Mouse (Mus musculus) heart, postnatal 14 days (tissue): Measurements from ENCODE around the gene Hpn. TPM values are rescaled to one million over a fixed set of nuclear protein-coding genes. Genes with fewer than 3 reads are reported as not detected.

ENCODE experiments used
- DNase-seq, 2 experiments: peaks; one replicate each; pipeline ENCODE4 v3.0.0; 2021 to 2022
- intact Hi-C: fragments of 180-260 bp; cut with DNase I; formaldehyde crosslinking; loops from one replicate; pipeline ENCODE4 v1.15.1; 2025
- total RNA-seq, 2 experiments: library from RNA; stranded (reverse); gene quantifications; 2 replicates each; pipeline ENCODE4 v1.2.3; 2021

Hpn gene
- total RNA-seq, 2 experiments from 2014 or later = 2.1 to 2.3 TPM

DNA sequence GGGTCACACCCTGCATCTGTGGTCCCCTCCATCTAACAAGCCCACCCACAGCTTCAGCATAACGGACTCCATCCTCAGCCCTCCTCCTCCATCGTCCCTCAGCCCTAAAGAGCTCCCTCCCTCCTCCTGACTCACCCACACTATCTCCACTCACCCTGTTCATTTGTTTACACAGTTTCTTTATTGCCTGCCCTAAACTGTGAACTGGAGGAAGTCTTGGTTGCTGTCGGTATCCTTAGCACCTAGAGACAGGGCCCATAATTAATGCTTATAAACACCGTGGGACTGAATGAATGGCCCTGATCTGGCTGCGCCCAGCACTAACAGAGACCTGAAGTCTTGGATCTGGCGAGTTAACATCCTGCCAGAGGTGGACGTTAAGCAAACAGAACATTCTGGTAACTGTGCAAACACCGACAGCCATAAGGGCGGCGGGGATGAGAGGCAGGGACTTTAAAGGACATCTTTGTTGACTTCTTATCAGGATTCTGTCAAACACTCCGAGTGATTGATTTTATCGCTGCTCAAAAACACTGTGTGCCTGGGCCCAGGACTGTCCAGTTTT, 30.6 kb upstream of the Hpn start:
- intact Hi-C loops = no loop called here
- no peak for DNase-seq

DNA sequence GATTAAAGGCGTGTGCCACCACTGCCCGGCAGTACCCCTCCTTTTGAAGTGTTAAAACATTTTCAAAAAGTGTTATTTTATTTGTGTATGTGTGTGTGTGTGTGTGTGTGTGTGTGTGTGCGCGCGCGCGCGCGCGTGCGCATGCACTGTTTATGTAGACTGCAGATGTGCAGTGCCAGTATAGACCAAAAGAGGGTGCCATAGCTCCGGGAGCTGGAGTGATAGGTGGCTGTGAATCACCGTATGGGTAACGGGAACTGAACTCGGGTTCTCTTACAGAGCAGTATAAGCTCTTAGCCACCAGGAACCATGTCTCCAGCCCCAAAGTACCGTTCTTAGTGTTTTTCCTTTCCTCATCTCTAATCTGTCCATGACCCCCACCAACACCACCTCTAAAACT, 29.8 kb upstream of the Hpn start:
- intact Hi-C loops = no loop called here
- DNase-seq = no peak

DNA sequence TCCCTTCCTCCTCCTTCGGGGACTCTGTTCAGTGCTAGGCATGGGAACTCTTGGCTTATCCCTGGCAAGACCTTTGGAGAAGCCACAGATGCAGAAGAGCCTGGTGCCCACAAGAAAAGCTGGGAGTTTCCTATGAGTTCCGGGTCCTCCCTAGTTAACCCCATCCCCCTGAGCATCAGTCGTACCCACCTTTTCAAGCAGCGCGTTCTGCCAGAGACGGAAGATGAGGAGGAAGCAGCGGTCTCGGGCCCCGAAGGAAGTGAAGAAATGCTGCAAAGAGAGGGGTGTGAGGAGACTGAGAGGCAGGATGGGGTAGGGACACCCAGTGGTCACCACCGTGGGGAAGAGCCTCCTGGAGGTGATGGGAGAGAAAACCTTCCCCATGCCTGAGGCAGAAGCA, 25.9 kb upstream of the Hpn start:
- DNase-seq = no peak
- intact Hi-C loops = loop anchor here (1.0 kb wide), 1 partner anchor 31 kb away; no protein-coding TSS in a partner anchor

DNA sequence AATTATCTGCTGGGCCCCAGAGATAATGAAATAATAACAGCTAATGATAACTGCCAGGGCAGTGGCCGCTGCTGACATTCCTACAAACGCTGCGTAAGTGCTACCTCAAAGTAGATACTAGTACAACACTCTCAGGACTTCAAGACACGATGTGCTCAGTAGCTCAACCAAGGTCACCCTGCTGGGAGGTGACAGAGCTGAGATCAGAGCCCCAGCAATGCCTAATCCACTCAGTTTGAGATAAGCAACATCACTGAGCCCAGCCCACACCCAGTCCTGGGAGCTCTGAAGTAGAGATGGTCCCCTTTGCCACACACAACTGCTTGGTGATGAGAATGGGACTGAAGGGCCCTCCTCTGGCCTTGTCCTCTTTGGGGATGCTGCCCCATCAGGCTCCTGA, 25.2 kb upstream of the Hpn start:
- DNase-seq = no peak
- intact Hi-C loops = loop anchor here (1.0 kb wide), 1 partner anchor 32 kb away; no protein-coding TSS in a partner anchor

DNA sequence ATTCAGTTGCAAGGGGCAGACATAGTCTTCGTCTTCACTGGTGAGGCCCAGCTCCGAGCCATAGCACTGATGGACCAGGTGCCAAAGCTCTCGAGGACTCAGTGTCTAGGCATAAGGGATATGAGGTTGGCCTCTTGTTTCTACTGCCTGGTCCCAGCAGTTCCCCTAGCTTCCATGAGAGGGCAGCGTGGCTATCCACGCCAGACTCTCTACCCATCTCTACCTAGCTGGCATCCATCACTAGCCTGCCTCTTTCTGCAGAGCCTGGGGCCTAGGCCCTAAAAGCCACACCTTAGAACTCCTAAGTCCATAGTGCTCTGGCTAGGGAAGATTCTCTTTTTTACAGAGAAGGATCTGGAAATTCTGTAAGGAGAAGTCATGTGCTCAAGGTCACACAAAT, 24.7 kb upstream of the Hpn start:
- intact Hi-C loops = loop anchor here (1.0 kb wide), 1 partner anchor 33 kb away; no protein-coding TSS in a partner anchor
- DNase-seq = peak; percentile 70 to 76

DNA sequence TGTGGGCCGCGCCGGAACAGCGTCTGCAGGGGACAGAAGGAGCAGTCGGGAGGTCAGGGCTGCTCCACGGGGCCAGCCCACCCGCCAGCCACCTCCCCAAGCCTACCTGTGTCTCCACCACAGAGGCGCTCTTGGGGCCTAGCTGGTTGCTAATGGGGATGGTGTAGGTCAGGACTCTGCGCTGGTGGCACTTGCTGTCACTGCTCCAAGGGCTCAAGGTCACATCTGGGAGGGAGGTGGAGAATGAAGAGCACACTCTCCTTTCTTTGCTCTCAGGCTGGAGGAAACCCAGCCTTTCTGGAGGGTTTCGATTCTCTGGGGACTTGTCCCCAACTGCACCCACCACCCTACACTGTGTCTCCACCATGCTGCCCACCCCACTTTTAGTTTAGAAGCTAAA, 20.6 kb upstream of the Hpn start:
- DNase-seq = no peak
- intact Hi-C loops = no loop called here

DNA sequence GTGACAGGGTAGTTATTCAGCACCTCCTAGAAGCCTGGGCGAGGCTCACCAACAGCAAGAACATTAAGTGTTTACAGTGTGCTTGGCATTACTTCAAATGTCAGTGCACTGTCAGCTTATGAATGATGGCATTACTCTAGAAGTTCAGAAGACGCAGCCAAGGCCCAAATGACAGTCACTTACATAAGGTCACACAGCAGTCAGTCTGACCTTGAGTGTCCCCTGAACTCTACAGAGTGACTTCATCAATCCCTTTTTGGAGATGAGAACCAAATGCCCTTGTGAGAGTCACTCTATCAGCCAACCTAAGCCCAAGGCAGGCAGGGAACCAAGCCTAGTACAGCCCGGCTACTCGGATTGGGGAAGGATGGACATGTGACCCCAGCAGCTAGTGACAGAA, 16.8 kb upstream of the Hpn start:
- DNase-seq = no peak

DNA sequence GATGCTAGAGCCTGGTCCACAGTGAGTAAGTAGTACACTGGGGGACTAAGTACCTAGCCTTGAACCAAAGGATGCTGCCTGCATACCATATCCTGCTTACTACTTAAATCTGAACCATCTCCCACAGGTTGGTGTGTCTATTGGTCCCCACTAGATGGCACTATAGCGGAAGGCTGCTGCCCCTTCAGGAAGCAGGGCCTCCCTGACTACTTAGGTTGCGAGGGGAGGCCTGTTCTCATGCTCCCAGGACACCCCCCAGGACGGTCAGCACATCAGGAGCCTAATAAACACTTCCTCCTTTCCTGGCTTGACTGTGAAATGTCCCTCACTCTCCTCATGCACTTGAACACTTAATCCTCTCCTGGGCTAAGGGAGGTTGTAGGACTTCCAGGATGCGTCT, 15.8 kb upstream of the Hpn start:
- intact Hi-C loops = no loop called here

More for the DNA sequence above, 16.8 kb upstream of the Hpn start:
- intact Hi-C loops = no loop called here

DNA sequence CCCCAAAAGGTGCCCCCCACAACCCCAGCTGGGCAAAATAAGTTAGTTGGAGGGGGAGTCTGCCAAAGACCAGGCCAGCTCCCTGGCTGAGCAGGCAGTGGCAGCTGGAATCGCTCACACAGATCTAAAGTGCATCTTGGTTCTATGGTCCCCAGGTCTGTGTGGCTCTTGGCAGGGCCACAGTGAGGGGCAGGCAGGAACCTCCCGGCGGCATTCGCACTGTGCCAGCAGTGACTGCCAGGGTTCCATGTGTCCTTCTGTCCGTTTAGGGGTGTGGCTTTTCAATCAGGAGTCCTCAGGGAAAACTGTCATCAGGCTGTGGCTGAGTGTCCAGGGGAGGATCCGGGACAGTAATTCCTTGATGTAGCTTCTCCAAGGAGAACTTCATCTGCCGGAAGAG, 15.1 kb upstream of the Hpn start:
- no peak for DNase-seq
- intact Hi-C loops = no loop called here

More for the DNA sequence above, 15.8 kb upstream of the Hpn start:
- peak; percentile 44 to 68 for DNase-seq

DNA sequence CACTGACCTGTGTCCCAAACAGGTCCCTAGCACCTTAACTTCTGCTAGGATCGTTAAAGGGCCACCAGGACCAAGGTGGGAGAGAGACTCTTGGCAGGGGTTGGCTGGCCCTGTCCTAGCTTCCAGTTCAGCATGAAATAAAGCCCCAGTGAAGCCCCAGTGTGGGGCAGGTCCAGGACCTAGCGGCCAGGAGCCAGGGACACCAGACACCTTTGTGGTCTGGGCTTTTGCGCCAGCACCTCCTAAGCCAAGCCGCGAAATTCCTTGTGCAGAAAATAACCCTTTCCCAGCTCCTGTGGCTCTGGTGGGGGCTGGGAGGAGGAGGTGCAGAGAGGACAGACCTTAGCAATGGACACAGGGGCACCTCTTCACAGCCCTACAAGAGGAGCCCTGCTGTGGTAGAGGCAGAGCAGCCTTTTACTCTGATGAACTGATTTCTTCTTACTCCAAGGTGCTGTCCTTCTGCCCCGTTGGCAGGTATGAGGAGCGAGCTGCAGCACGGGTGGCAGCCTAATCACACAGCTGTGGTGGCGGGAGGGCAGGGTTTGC, 13.1 kb upstream of the Hpn start:
- intact Hi-C loops = loop anchor here (2.0 kb wide), 1 partner anchor 23 kb away; no protein-coding TSS in a partner anchor

DNA sequence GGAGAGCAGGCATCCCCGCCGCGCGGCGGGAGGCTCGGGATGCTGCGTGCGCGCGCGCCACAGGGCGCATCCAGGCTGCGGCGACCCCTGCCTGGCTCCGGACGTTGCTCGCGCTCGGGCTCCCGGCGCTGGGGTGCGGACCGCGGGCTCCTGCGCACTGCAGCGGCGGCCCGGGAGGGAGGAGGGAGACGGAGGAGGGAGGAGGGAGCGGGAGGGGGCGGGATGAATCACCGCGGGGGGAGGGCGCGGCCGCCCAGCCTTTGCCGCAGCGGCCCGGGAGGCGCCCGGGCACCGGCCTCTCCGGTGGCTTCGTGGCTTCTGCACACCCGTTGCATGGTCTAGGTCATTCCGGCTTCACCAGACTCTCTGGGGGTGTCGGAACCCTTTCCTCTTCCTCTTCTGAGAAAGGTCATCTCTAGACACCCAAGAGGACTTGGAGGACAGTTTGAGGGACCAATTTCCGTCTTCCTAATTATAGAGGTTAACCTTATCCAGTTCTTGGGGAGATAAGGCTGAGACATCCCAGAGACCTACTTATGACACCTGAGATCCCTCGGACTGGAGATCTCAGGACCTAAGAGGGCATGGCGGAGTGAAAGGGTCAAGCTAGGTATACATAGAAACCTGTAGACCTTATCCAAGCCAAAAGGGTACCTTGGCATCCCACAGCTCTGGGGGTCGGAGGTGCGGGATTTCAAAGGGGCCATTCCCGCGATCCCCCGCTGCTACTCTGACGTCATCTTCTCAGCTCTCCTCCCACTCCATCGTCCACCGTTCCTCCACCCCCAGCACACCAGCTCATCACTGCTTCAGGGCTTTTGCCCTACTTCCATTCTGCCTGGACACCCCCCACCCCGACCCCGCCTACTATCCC, 12.0 kb upstream of the Hpn start, which contains the start of gene Scn1b:
Scn1b (minus strand) TSS at position 153 of the 874 bp plus-strand sequence.
- intact Hi-C loops = no loop called here

More for the DNA sequence above, 13.1 kb upstream of the Hpn start:
- no peak for DNase-seq

DNA sequence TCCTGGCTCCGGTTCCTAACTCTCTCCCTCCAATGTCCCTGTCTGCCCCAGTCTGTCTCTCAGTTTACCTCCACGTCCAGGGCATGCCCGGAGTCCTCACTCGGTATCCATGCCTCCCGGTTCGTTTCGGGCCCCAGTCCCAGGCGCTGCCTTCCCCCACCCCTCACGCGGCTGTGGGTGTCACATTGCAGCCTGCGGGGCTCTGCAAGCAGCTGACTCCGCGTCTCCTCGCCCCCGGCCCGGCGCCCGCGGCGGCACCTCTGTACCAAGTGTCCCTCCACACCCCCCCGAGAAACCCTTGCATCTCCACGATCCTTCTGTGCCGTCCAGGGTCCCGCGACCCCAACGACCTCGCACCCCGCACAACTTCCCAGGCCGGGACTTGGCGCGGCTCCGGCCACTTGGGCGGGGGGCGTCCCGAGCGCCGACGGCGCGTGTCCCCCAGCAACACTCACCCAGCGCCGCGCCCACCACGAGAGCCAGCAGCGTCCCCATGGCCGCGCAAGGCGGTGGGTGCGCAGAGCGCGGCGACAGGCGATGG, 11.2 kb upstream of the Hpn start:
- intact Hi-C loops = no loop called here
- DNase-seq = peak in 1 of 2 experiments; percentile 31

More for the DNA sequence above, 12.0 kb upstream of the Hpn start, which contains the start of gene Scn1b:
- peak; percentile 73 to 79 for DNase-seq

DNA sequence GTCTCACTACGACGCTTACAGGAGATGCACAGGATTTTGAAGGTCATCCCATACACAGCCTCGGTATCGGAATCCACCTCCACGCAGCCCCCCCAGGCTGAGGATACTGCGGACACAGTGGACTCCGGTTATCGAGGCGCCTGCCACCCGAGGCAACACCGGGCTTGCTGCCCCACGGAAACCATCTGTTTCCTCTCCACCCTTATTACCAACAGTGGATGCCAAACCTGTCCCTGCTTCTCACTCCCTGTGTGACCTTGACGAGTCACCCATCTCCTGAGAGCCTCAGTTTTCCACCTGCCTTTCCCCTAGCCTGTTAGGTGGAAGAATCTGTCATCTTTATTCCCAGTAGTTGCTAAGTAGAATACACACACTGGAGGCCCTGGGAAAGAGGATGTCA, 10.0 kb upstream of the Hpn start:
- no peak for DNase-seq
- intact Hi-C loops = no loop called here

DNA sequence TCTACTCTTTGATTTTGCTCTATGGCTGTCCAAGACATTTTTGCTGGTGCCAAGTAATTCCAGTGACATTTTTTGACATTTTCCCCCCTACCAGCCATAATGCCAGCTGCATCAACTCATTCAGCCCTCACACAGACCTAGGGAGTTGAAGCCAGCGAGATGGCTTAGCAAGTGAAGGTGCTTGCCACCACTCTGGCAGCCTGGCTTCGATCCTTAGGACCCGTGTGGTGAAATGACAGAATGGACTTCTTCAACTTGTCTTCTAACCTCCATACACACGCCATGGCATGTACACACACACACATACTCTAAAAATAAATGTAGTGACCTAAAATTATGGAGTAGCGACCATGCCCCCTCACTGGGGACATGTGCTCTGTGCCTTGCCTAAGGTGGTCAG, 9.3 kb upstream of the Hpn start:
- intact Hi-C loops = no loop called here
- DNase-seq = no peak

DNA sequence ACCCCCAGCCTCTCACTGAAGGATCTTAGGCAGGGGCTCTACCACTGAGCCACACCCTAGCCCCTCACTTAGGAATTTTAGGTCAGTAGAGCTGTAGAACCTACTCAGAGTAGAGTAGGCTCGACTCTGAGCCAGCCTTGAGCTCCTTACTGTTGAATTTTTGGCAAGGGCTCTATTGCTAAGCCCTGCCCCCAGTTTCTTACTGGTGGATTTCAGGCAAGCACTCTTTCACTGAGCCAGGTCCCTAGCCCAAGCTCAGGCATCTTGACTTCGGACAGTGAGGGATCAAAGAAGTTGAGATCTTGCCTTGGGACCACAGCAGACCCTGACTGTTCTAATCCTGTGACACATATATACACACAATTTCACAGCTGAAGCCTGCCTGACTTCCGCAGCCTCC, 8.6 kb upstream of the Hpn start:
- DNase-seq = no peak
- intact Hi-C loops = no loop called here

DNA sequence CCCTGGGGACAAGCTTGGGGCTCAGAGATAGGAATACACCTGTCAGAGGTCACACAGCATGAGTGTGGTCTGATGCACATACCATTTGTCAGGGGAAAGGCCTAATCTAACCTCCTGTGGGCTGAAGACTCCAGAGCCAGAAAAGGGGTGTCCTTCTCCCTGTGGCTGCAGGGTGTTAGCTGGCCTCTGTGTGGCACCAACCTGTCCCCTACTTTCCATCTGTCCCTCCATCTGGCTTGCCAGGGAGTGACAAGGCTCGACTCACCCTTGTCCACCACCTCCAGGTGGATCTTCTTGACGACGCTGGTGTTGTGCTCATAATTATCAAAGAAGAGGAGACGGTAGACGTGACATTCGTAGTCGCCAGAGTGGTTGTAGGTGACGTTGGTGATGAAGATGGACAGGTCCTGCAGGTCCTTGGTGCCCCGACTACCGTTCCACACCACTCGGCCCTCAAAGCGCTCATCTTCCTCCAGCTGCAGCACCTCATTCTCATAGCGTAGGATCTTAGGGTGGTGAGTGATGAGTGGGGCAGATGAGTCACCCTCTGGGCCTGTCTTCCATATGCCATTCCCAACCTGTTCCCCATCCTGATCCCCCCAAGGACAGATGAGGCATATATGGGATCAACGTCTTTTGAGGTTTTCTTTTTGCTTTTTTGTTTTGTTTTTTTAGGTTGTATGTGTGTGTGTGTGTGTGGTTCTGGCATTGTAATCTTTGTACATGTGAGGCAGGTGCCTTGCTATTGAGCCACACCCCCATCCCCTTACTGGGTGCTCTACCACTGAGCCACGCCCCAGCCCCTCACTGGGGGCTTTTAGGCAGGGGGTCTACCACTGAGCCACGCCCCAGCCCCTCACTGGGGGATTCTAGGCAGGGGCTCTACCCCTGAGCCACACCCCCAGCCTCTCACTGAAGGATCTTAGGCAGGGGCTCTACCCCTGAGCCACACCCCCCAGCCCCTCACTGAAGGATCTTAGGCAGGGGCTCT, 7.8 kb upstream of the Hpn start:
- DNase-seq = no peak

DNA sequence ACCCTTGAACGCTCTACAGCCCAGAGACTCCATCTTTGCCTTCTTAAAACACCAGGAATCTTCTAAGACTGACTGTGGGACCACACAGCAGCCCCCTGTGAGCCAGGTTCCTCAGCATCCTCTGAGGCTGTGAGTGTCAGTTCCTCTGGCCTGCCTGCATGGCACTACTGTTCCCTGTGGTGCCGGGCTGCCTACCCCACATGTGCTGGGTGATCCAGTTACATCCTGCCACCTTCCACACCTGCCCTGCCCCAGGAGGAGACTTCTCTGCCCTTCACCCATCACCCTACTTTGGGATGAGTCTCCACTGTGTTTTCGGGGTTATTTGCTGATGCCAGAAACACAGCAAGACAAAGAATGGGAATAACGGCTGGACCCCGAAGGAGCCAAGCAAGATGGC, 4.5 kb upstream of the Hpn start:
- DNase-seq = no peak
- intact Hi-C loops = no loop called here

More for the DNA sequence above, 7.8 kb upstream of the Hpn start:
- intact Hi-C loops = no loop called here

DNA sequence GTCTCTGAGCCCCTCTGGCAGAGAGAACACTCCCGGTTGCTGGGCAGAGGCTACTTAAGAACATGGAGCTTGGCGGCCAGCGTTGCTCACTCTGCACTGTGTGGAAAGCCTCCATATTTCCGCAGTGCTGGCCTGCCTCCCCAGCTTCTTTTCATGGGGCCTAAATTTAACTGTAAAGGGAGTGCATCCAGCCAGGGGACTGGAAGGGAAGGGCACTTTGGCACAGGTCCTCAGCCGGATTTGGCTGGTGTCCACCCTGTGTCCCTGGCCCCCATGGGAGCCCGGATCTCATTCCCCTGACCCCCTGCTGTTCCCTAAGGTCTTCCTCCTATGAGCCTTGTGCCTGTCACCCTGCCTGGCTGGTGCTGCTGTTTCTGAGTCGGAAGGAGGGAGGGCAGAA, 3.4 kb upstream of the Hpn start:
- intact Hi-C loops = no loop called here
- peak; percentile 58 to 59 for DNase-seq

DNA sequence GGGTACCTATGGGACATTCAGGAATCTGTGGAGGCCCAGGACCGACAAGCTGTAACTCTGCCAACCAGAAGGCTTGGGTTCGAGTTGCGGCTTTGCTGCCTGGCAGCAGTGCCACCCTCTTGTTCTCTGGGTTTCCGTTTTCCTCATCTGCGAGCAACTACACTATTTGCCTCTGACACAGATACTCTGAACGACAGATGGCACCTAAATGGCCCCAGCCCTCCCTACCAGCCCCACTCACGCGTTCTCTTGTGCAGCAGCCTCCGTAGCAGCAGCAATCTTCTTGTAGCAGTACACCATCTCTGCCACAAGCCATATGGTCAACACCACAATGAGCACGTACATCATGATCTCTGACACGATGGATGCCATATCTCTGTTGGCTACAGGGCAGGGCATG, 2.4 kb upstream of the Hpn start:
- intact Hi-C loops = no loop called here
- DNase-seq = no peak

DNA sequence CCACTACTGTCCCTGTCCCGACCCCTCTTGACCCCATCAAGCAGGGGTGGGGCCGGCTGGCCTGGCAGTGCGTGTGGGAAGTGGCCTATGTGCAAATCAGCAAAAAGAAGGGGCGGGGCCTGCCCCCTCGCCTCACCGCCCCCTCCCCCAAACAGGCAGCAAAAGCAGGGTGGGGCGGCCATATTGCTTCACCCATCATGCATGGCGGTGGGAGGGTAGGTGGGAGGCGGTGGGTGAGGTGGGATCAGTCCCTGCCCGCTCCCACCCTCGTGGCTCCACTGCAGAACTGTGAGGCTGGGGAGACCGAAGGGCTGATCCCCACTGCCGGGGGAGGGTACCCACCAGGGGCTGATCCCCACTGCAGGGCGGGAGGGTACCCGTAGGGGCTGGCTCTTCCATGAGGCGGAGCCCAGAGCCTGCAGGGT, 1.6 kb upstream of the Hpn start:
- no peak for DNase-seq

More for the DNA sequence above, 1.6 kb upstream of the Hpn start:
- intact Hi-C loops = no loop called here
